8 mouse cellular contexts compared by ENCODE assay signal in the genomic region with DNA sequence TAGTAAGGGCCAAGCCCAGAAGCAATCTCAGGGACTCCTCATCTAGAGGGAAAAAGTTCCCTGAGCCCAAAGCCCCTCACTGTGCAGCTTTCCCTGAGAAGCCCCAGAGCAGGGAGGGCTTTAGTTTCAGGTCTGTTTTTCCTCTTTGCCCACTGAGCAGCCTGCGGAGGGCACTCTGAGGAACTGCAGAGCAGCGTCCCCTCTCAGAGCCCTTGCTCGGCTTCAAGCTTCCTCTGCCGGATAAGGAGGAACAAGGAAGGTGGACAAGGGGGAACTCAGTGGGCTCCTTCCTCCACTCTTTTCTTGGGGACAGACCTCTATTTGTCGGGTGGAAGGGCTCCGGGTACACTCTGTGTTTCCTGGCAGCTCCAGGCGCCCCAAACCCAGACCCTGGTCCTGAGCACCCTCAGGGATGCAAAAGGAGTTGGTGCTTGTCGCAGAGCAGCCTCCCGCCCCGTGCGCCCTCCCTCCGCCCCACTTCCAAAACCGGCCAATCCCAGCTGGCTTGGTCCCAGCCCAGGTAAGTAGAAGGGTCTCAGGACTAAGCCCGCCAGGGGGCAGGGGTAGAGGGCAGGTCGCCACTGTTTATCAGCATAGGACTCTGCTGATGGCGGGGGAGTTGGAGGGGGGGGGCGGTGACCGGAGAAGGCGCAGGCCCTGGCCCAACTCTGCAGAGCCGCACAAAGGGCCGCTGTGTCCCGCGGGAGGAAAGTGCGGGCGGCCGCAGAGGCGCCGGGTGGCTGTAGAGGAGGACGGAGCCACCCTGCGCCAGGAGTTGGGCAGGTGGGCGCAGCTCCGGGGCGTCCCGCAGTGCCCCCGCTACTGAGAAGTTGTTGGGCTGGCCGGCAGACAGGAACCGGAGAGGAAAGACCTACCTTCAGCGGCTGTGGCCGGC. TPM values are rescaled to one million over a fixed set of nuclear protein-coding genes. Genes with fewer than 3 reads are reported as not detected.
DNase-seq lines count a peak whose midpoint lies in the region; ATAC-seq lines count a peak whose summit lies in the region.

No protein-coding gene starts in this region.

- ATAC-seq in frontal cortex, adult (ENCODE audit: low TSS enrichment): peak; percentile 45
- ATAC-seq in hindbrain, embryonic 11.5 days (ENCODE audit: low FRiP score): peak; percentile 71
- ATAC-seq in liver, embryonic 13.5 days (ENCODE audit: low read depth): no peak
- ATAC-seq in megakaryocyte-erythroid progenitor cell, adult 5-6 weeks (replicated peaks; ENCODE audit: low FRiP score, low TSS enrichment, poor library complexity, severe bottlenecking): no peak

- H3K4me3 ChIP-seq in hindbrain, embryonic 11.5 days (ENCODE audit: low read depth, low read length): peak overlapping the region; percentile 73
- peak overlapping the region; percentile 54 for H3K4me3 ChIP-seq in liver, embryonic 13.5 days (replicated peaks)

- WGBS in hindbrain, embryonic 11.5 days: under 1% methylated on average over 37 of the region's 39 CpGs
- 3% methylated on average over 38 of the region's 39 CpGs for WGBS in liver, embryonic 13.5 days (ENCODE audit: insufficient replicate concordance)

- DNase-seq in frontal cortex, adult 2 months (ENCODE audit: extremely low spot score in 1 of 2, low spot score in 1 of 2): no peak
- DNase-seq in ES-CJ7 (ENCODE audit: low read depth, low spot score): peak; percentile 63
- peak; percentile 77 for DNase-seq in embryo, embryonic 9.5 days (ENCODE audit: extremely low spot score)
- no peak for DNase-seq in hindbrain, embryonic 11.5 days (ENCODE audit: low spot score)
- no peak for DNase-seq in liver, embryonic 13.5 days
- DNase-seq in retina, embryonic 14.5 days (ENCODE audit: low spot score): peak; percentile 53

- peak overlapping the region; percentile 97 for H3K4me2 ChIP-seq in hindbrain, embryonic 11.5 days (replicated peaks; ENCODE audit: low read depth, low read length)
- H3K4me2 ChIP-seq in liver, embryonic 13.5 days: peak overlapping the region; percentile 74

- H3K4me1 ChIP-seq in hindbrain, embryonic 11.5 days (replicated peaks; ENCODE audit: control insufficient read depth, insufficient read depth, low read length): peaks cover 5% of the 10 kb centered on the region; the same call in 1 of the 2 replicates
- H3K4me1 ChIP-seq in liver, embryonic 13.5 days (replicated peaks): peaks cover 58% of the 10 kb centered on the region

- no peaks in the 10 kb centered on the region for H3K9me3 ChIP-seq in hindbrain, embryonic 11.5 days (ENCODE audit: control insufficient read depth, low read length)
- H3K9me3 ChIP-seq in liver, embryonic 13.5 days (replicated peaks): no peaks in the 10 kb centered on the region

- H3K36me3 ChIP-seq in hindbrain, embryonic 11.5 days (ENCODE audit: control insufficient read depth, insufficient read depth, low read length): no peaks in the 10 kb centered on the region
- peaks cover 10% of the 10 kb centered on the region; the same call in 1 of the 2 replicates for H3K36me3 ChIP-seq in liver, embryonic 13.5 days

- peak overlapping the region; percentile 58 for H3K27ac ChIP-seq in hindbrain, embryonic 11.5 days (ENCODE audit: low read depth, low read length)
- H3K27ac ChIP-seq in liver, embryonic 13.5 days: no peak overlapping the region; the same call in 1 of the 2 replicates

- peak overlapping the region; percentile 92 for H3K9ac ChIP-seq in hindbrain, embryonic 11.5 days (ENCODE audit: low read depth, low read length)
- H3K9ac ChIP-seq in liver, embryonic 13.5 days: peak overlapping the region; percentile 59

- H3K27me3 ChIP-seq in hindbrain, embryonic 11.5 days (ENCODE audit: control insufficient read depth, insufficient read depth, low read length): 0 out of 2 replicates have a peak, but pooled peaks cover 2% of the 10 kb centered on the region
- H3K27me3 ChIP-seq in liver, embryonic 13.5 days: peaks cover 66% of the 10 kb centered on the region

RNA-seq across cellular contexts. Expression of a gene that starts 31.9 kb away (rescaled TPM):
- 66.9 and 72.8 TPM in 2 replicates for polyA plus RNA-seq in frontal cortex, adult 2 months (2012; rRNA removed)
- polyA plus RNA-seq in hindbrain, embryonic 11.5 days (2014; fragmentation: Nextera tagmentation; extraction: Ambion mirVana): 5.7 and 7.2 TPM in 2 replicates
- polyA plus RNA-seq in liver, embryonic 13.5 days (2015; fragmentation: Nextera tagmentation; extraction: Ambion mirVana): 2.5 and 3.6 TPM in 2 replicates
- total RNA-seq in megakaryocyte-erythroid progenitor cell, adult 5-6 weeks (2014; fragmentation: Nextera tagmentation): 5.2 and 8.5 TPM in 2 replicates
- total RNA-seq in megakaryocyte-erythroid progenitor cell, adult 5-6 weeks (2017): 3.8 and 3.9 TPM in 2 replicates

Comparison
In these comparisons a context has a peak if more than half of its experiments do, and no peak if none do; other contexts are left out.
1. ATAC-seq: peak in frontal cortex, adult (single experiment) and hindbrain, embryonic 11.5 days (single experiment); none in liver, embryonic 13.5 days (single experiment) and megakaryocyte-erythroid progenitor cell, adult 5-6 weeks (single experiment).
2. DNase-seq: peak in ES-CJ7 (single experiment), embryo, embryonic 9.5 days (single experiment) and retina, embryonic 14.5 days (single experiment); none in frontal cortex, adult 2 months (0 of 2), hindbrain, embryonic 11.5 days (single experiment) and liver, embryonic 13.5 days (single experiment).